Mouse (Mus musculus) G1E (cell line): Measurements from ENCODE around the gene Rnf215.
"Not testable (repeated sequence)": the region's sequence is repeated elsewhere in the genome, so short reads cannot be mapped to it uniquely, and the experiment has no call there.

Experiments used
- CTCF ChIP-seq: IDR thresholded peaks from 2 replicates; pipeline ENCODE4 v1.5.1; 2012; ENCODE audit warnings: low read depth, low read length, inconsistent platforms, mixed read lengths
- GATA1 ChIP-seq: IDR thresholded peaks from 2 replicates; pipeline ENCODE4 v1.6.1; 2012; ENCODE audit warnings: borderline replicate concordance, low read length, inconsistent platforms, mixed read lengths
- TAL1 ChIP-seq: conservative IDR thresholded peaks from 2 replicates; pipeline ENCODE4 v1.6.1; 2012; ENCODE audit warnings: low read depth, low read length, inconsistent platforms, mixed read lengths

DNA sequence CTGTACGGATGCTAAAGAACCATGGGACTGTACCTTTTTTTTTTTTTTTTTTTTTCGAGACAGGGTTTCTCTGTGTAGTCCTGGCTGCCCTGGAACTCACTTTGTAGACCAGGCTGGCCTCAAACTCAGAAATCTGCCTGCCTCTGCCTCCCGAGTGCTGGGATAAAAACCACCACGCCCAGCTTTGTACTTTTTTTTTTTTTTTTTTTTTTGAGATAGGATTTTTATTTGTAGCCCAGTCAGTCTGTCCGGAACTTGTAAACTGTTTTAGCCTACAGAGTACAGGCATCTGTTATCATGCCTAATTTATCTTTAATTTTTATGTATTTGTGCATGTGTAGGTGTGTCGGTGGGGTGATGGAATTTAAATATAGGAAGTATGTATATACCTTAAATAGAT, 50.5 kb downstream of the Rnf215 start:
- not testable (repeated sequence) for TF ChIP-seq CTCF, GATA1, TAL1
